In the genomic region with DNA sequence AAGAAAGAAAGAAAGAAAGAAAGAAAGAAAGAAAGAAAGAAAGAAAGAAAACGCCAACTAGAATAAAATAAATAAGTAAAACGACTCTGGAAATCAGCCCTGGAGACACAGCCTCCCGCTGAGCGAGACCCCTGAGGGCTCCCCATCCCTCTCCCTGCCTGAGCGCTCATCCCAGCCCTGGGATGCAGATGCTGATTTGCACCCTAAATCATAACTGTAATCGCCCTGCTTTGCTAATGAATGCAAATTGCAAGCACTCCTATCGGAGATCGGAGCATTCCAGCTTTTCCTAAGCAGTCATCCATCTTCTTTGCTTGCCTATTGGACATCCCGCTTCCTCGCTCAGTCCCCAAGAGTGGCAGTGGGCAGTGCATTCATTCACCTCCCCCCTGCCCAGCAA, we compare ENCODE assay signal across 23 mouse cellular contexts.
DNase-seq lines count a peak whose midpoint lies in the region; ATAC-seq and TF ChIP-seq lines count a peak whose summit lies in the region.
"Had no signal": no experiment of that assay in that cellular context is flagged by ENCODE, and none has a peak within 500 bp of the region (broad histone marks: within the 10 kb centered on the region; RNA-seq: fewer than 3 reads in every experiment).

No protein-coding gene starts in this region.

- H3K4me2 ChIP-seq in forebrain, embryonic 14.5 days (ENCODE audit: low read length) = no peak overlapping the region
- H3K4me2 ChIP-seq in hindbrain, embryonic 13.5 days = 0 out of 2 replicates have a peak overlapping the region, but pooled peaks have one; percentile 15
- H3K4me2 ChIP-seq in hindbrain, postnatal 0 days (ENCODE audit: low read depth, low read length) = no peak overlapping the region
- 0 out of 2 replicates have a peak overlapping the region, but pooled peaks have one; percentile 6 for H3K4me2 ChIP-seq in midbrain, postnatal 0 days (ENCODE audit: low read depth, low read length, poor library complexity, severe bottlenecking)
- H3K4me2 ChIP-seq in midbrain, embryonic 15.5 days = no peak overlapping the region
- H3K4me2 ChIP-seq in neural tube, embryonic 13.5 days = 0 out of 2 replicates have a peak overlapping the region, but pooled peaks have one; percentile 14
- H3K4me2 ChIP-seq: embryonic facial prominence, embryonic 12.5 days; embryonic facial prominence, embryonic 15.5 days; forebrain, embryonic 12.5 days; heart, embryonic 11.5 days had no signal

- TF ChIP-seq CTCF in hindbrain, postnatal 0 days (IDR thresholded peaks at IDR 0.05; ENCODE audit: low read depth) = no peak
- no peak for TF ChIP-seq CTCF in midbrain, postnatal 0 days (IDR thresholded peaks at IDR 0.05)

- WGBS in forebrain, embryonic 10.5 days = 59% methylated on average over 10 of the region's 10 CpGs
- 45% methylated on average over 10 of the region's 10 CpGs for WGBS in forebrain, embryonic 14.5 days
- 19% methylated on average over 10 of the region's 10 CpGs for whole genome bisulfite sequencing in hindbrain, embryonic 13.5 days
- 25% methylated on average over 10 of the region's 10 CpGs for WGBS in hindbrain, postnatal 0 days
- 39% methylated on average over 10 of the region's 10 CpGs for WGBS in midbrain, postnatal 0 days
- 40% methylated on average over 10 of the region's 10 CpGs for WGBS in midbrain, embryonic 15.5 days
- 16% methylated on average over 10 of the region's 10 CpGs for WGBS in neural tube, embryonic 13.5 days

- peaks cover 57% of the 10 kb centered on the region for H3K27me3 ChIP-seq in forebrain, embryonic 10.5 days (ENCODE audit: poor library complexity, severe bottlenecking)
- no peaks in the 10 kb centered on the region for H3K27me3 ChIP-seq in forebrain, embryonic 14.5 days (replicated peaks; ENCODE audit: control insufficient read depth, insufficient read depth, low read length)
- peaks cover 7% of the 10 kb centered on the region; the same call in 1 of the 2 replicates for H3K27me3 ChIP-seq in hindbrain, embryonic 13.5 days
- H3K27me3 ChIP-seq in hindbrain, postnatal 0 days (ENCODE audit: insufficient read depth, low read length) = 0 out of 2 replicates have a peak, but pooled peaks cover 4% of the 10 kb centered on the region
- no peaks in the 10 kb centered on the region for H3K27me3 ChIP-seq in midbrain, postnatal 0 days (ENCODE audit: insufficient read depth, low read length)
- no peaks in the 10 kb centered on the region for H3K27me3 ChIP-seq in midbrain, embryonic 15.5 days (replicated peaks)
- no peaks in the 10 kb centered on the region; the same call in 1 of the 2 replicates for H3K27me3 ChIP-seq in neural tube, embryonic 13.5 days
- H3K27me3 ChIP-seq: embryonic facial prominence, embryonic 12.5 days; embryonic facial prominence, embryonic 15.5 days had no signal

- H3K27ac ChIP-seq in forebrain, embryonic 10.5 days = 0 out of 2 replicates have a peak overlapping the region, but pooled peaks have one; percentile 0
- H3K27ac ChIP-seq in forebrain, embryonic 14.5 days (ENCODE audit: low read depth, low read length) = no peak overlapping the region
- no peak overlapping the region for H3K27ac ChIP-seq in hindbrain, embryonic 13.5 days
- no peak overlapping the region for H3K27ac ChIP-seq in hindbrain, postnatal 0 days
- no peak overlapping the region for H3K27ac ChIP-seq in midbrain, postnatal 0 days (ENCODE audit: low read depth, low read length)
- no peak overlapping the region for H3K27ac ChIP-seq in midbrain, embryonic 15.5 days
- 0 out of 2 replicates have a peak overlapping the region, but pooled peaks have one; percentile 0 for H3K27ac ChIP-seq in neural tube, embryonic 13.5 days (replicated peaks)
- H3K27ac ChIP-seq: embryonic facial prominence, embryonic 12.5 days; embryonic facial prominence, embryonic 15.5 days; forebrain, embryonic 12.5 days had no signal

- H3K4me1 ChIP-seq in forebrain, embryonic 10.5 days = peaks cover 41% of the 10 kb centered on the region
- H3K4me1 ChIP-seq in forebrain, embryonic 14.5 days (ENCODE audit: control insufficient read depth, insufficient read depth, low read length) = peaks cover 35% of the 10 kb centered on the region
- peaks cover 35% of the 10 kb centered on the region for H3K4me1 ChIP-seq in hindbrain, embryonic 13.5 days (replicated peaks)
- no peaks in the 10 kb centered on the region for H3K4me1 ChIP-seq in hindbrain, postnatal 0 days (ENCODE audit: insufficient read depth, low read length)
- H3K4me1 ChIP-seq in midbrain, postnatal 0 days (ENCODE audit: insufficient read depth, low read length) = peaks cover 8% of the 10 kb centered on the region; the same call in 1 of the 2 replicates
- H3K4me1 ChIP-seq in midbrain, embryonic 15.5 days = peaks cover 16% of the 10 kb centered on the region
- peaks cover 32% of the 10 kb centered on the region for H3K4me1 ChIP-seq in neural tube, embryonic 13.5 days (replicated peaks)
- H3K4me1 ChIP-seq: embryonic facial prominence, embryonic 12.5 days; embryonic facial prominence, embryonic 15.5 days had no signal

- no peak overlapping the region for H3K9ac ChIP-seq in forebrain, embryonic 14.5 days (ENCODE audit: low read length)
- H3K9ac ChIP-seq in hindbrain, embryonic 13.5 days = peak overlapping the region; percentile 43; the same call in 1 of the 2 replicates
- no peak overlapping the region for H3K9ac ChIP-seq in hindbrain, postnatal 0 days (replicated peaks; ENCODE audit: low read length)
- H3K9ac ChIP-seq in midbrain, postnatal 0 days (replicated peaks; ENCODE audit: low read length, poor library complexity, severe bottlenecking) = peak overlapping the region; percentile 36; the same call in 1 of the 2 replicates
- no peak overlapping the region for H3K9ac ChIP-seq in midbrain, embryonic 15.5 days
- no peak overlapping the region for H3K9ac ChIP-seq in neural tube, embryonic 13.5 days
- H3K9ac ChIP-seq: embryonic facial prominence, embryonic 12.5 days; embryonic facial prominence, embryonic 15.5 days; forebrain, embryonic 12.5 days had no signal

- no peak for ATAC-seq in forebrain, embryonic 14.5 days
- ATAC-seq in hindbrain, embryonic 13.5 days (ENCODE audit: low FRiP score) = peak; percentile 54; the same call in 1 of the 2 replicates
- ATAC-seq in hindbrain, postnatal 0 days = no peak
- ATAC-seq in midbrain, postnatal 0 days (ENCODE audit: low FRiP score) = no peak
- ATAC-seq in midbrain, embryonic 15.5 days (replicated peaks) = no peak
- peak; percentile 36; the same call in 1 of the 2 replicates for ATAC-seq in neural tube, embryonic 13.5 days (ENCODE audit: low read depth)
- ATAC-seq: activated CD4-positive, CD25-positive, alpha-beta regulatory T cell, adult 4 months; intestine, postnatal 0 days had no signal

- H3K36me3 ChIP-seq in forebrain, embryonic 10.5 days (replicated peaks) = no peaks in the 10 kb centered on the region
- no peaks in the 10 kb centered on the region for H3K36me3 ChIP-seq in forebrain, embryonic 14.5 days (ENCODE audit: control insufficient read depth, insufficient read depth, low read length)
- H3K36me3 ChIP-seq in hindbrain, embryonic 13.5 days = no peaks in the 10 kb centered on the region
- H3K36me3 ChIP-seq in hindbrain, postnatal 0 days (ENCODE audit: insufficient read depth, low read length) = no peaks in the 10 kb centered on the region
- no peaks in the 10 kb centered on the region for H3K36me3 ChIP-seq in midbrain, postnatal 0 days (ENCODE audit: insufficient read depth, low read length)
- H3K36me3 ChIP-seq in midbrain, embryonic 15.5 days (replicated peaks) = no peaks in the 10 kb centered on the region
- no peaks in the 10 kb centered on the region for H3K36me3 ChIP-seq in neural tube, embryonic 13.5 days
- H3K36me3 ChIP-seq: embryonic facial prominence, embryonic 12.5 days; embryonic facial prominence, embryonic 15.5 days; forebrain, embryonic 12.5 days had no signal

- no peak for DNase-seq in forebrain, embryonic 10.5 days (ENCODE audit: extremely low spot score, low spot score)
- no peak for DNase-seq in forebrain, embryonic 14.5 days (ENCODE audit: low spot score)
- no peak for DNase-seq in hindbrain, postnatal 0 days (ENCODE audit: low spot score)
- no peak for DNase-seq in midbrain, postnatal 0 days (ENCODE audit: low spot score)
- DNase-seq in retina, embryonic 14.5 days (ENCODE audit: low spot score) = no peak
- DNase-seq: adrenal gland, adult 8-10 months; adrenal gland, postnatal 36 days; cerebellum, adult 11 months; cerebellum, adult 2 months; cerebellum, adult 9-11 months; cerebellum, postnatal 25 days; gastrocnemius, postnatal 10 days; gastrocnemius, postnatal 36 days; heart, adult 11 months had no signal

- H3K4me3 ChIP-seq in forebrain, embryonic 10.5 days = no peak overlapping the region
- no peak overlapping the region for H3K4me3 ChIP-seq in forebrain, embryonic 14.5 days (ENCODE audit: low read depth, low read length)
- H3K4me3 ChIP-seq in hindbrain, embryonic 13.5 days = no peak overlapping the region
- H3K4me3 ChIP-seq in hindbrain, postnatal 0 days (ENCODE audit: low read length) = no peak overlapping the region
- H3K4me3 ChIP-seq in midbrain, postnatal 0 days (ENCODE audit: low read depth, low read length) = no peak overlapping the region
- H3K4me3 ChIP-seq in midbrain, embryonic 15.5 days = no peak overlapping the region
- no peak overlapping the region for H3K4me3 ChIP-seq in neural tube, embryonic 13.5 days
- H3K4me3 ChIP-seq: embryonic facial prominence, embryonic 12.5 days; embryonic facial prominence, embryonic 15.5 days; forebrain, embryonic 12.5 days had no signal

- H3K9me3 ChIP-seq in forebrain, embryonic 10.5 days = no peaks in the 10 kb centered on the region
- 0 out of 2 replicates have a peak, but pooled peaks cover 2% of the 10 kb centered on the region for H3K9me3 ChIP-seq in forebrain, embryonic 14.5 days (replicated peaks; ENCODE audit: control insufficient read depth, low read length)
- H3K9me3 ChIP-seq in hindbrain, embryonic 13.5 days = no peaks in the 10 kb centered on the region
- H3K9me3 ChIP-seq in hindbrain, postnatal 0 days (ENCODE audit: low read length) = no peaks in the 10 kb centered on the region
- no peaks in the 10 kb centered on the region for H3K9me3 ChIP-seq in midbrain, postnatal 0 days (ENCODE audit: low read length)
- no peaks in the 10 kb centered on the region for H3K9me3 ChIP-seq in midbrain, embryonic 15.5 days
- no peaks in the 10 kb centered on the region for H3K9me3 ChIP-seq in neural tube, embryonic 13.5 days
- H3K9me3 ChIP-seq: embryonic facial prominence, embryonic 12.5 days; embryonic facial prominence, embryonic 15.5 days; forebrain, embryonic 12.5 days had no signal

Comparison
In these comparisons a context has a peak if more than half of its experiments do, and no peak if none do; other contexts are left out.
1. H3K27ac ChIP-seq: peak in forebrain, embryonic 10.5 days (single experiment) and neural tube, embryonic 13.5 days (single experiment); none in forebrain, embryonic 14.5 days (single experiment), hindbrain, embryonic 13.5 days (single experiment), hindbrain, postnatal 0 days (single experiment), midbrain, postnatal 0 days (single experiment) and midbrain, embryonic 15.5 days (single experiment).
2. ATAC-seq: peak in hindbrain, embryonic 13.5 days (single experiment) and neural tube, embryonic 13.5 days (single experiment); none in forebrain, embryonic 14.5 days (single experiment), hindbrain, postnatal 0 days (single experiment), midbrain, postnatal 0 days (single experiment) and midbrain, embryonic 15.5 days (single experiment).
3. H3K4me2 ChIP-seq: peak in hindbrain, embryonic 13.5 days (single experiment), midbrain, postnatal 0 days (single experiment) and neural tube, embryonic 13.5 days (single experiment); none in forebrain, embryonic 14.5 days (single experiment), hindbrain, postnatal 0 days (single experiment) and midbrain, embryonic 15.5 days (single experiment).
4. H3K9ac ChIP-seq: peak in hindbrain, embryonic 13.5 days (single experiment) and midbrain, postnatal 0 days (single experiment); none in forebrain, embryonic 14.5 days (single experiment), hindbrain, postnatal 0 days (single experiment), midbrain, embryonic 15.5 days (single experiment) and neural tube, embryonic 13.5 days (single experiment).